Mouse (Mus musculus) heart, postnatal 0 days (tissue): ENCODE measurements around the gene Kcnmb4. TPM values are rescaled to one million over a fixed set of nuclear protein-coding genes. Genes with fewer than 3 reads are reported as not detected.
A peak's percentile ranks its signal among the peaks of the same experiment; 100 is the strongest.

Experiments used
- ATAC-seq: fragments of 200-750 bp; cut with Nextera tagmentation; 2 replicates; pipeline ENCODE4 v1.8.0; 2017; ENCODE audit warnings: low read depth, moderate number of reproducible peaks, moderate library complexity; ENCODE audit not compliant: insufficient read depth
- DNase-seq: peaks from one replicate; pipeline ENCODE4 v3.0.0-alpha.2; 2016; ENCODE audit warnings: low spot score
- H3K27ac ChIP-seq: fragments of 300-500 bp; sonication (generic); 2 replicates; pipeline ENCODE4 v1.5.1; 2014; ENCODE audit warnings: low read depth, mild to moderate bottlenecking
- H3K27me3 ChIP-seq: fragments of 300-500 bp; sonication (generic); 2 replicates; pipeline ENCODE4 v1.6.1; 2014; ENCODE audit warnings: low read length, mixed read lengths; ENCODE audit not compliant: control insufficient read depth, insufficient read depth
- H3K36me3 ChIP-seq: fragments of 300-500 bp; sonication (generic); replicated peaks from 2 replicates; pipeline ENCODE4 v1.6.1; 2014; ENCODE audit warnings: low read length, mixed read lengths; ENCODE audit not compliant: control insufficient read depth, insufficient read depth
- H3K4me1 ChIP-seq: fragments of 300-500 bp; sonication (generic); 2 replicates; pipeline ENCODE4 v1.6.1; 2014; ENCODE audit warnings: antibody characterized with exemption; ENCODE audit not compliant: control insufficient read depth, insufficient read depth
- H3K4me2 ChIP-seq: fragments of 300-500 bp; sonication (generic); 2 replicates; pipeline ENCODE4 v1.6.1; 2014; ENCODE audit warnings: low read depth, mild to moderate bottlenecking, low read length, moderate library complexity
- H3K4me3 ChIP-seq: fragments of 300-500 bp; sonication (generic); 2 replicates; pipeline ENCODE4 v1.5.1; 2014; ENCODE audit warnings: low read depth, low read length
- H3K9ac ChIP-seq: fragments of 300-500 bp; sonication (generic); replicated peaks from 2 replicates; pipeline ENCODE4 v1.6.1; 2014; ENCODE audit warnings: low read depth, low read length, mixed read lengths
- H3K9me3 ChIP-seq: fragments of 300-500 bp; sonication (generic); replicated peaks from 2 replicates; pipeline ENCODE4 v1.6.1; 2016; ENCODE audit warnings: low read length; ENCODE audit not compliant: control insufficient read depth
- CTCF ChIP-seq: IDR thresholded peaks from 2 replicates; pipeline ENCODE4 v1.5.1; 2016; ENCODE audit warnings: antibody characterized with exemption, control low read depth, low read depth
- EP300 ChIP-seq: IDR thresholded peaks from 2 replicates; pipeline ENCODE4 v1.6.1; 2016; ENCODE audit warnings: antibody characterized with exemption, low read depth
- WGBS: fragments of 180-500 bp; shearing (Covaris S2); extraction: QIAGEN DNeasy Blood & Tissue Kit; methylation state at CpG from one replicate; pipeline ENCODE4 v1.1.7; 2014; 5-methylcytosine and 5-hydroxymethylcytosine counted together
- polyA plus RNA-seq: library from polyadenylated mRNA; unstranded; fragments of >200 nt; fragmentation: Nextera tagmentation; extraction: Ambion mirVana; gene quantifications from 2 replicates; pipeline ENCODE4 v1.2.1, GENCODE M21; 2015
- total RNA-seq: library from RNA; depleted of rRNA; stranded (reverse); fragments of >200 nt; gene quantifications from 2 replicates; pipeline ENCODE4 v1.2.3, GENCODE M21; 2014; ENCODE audit warnings: low replicate concordance

Gene Kcnmb4
- total and polyA plus RNA-seq, 2 experiments from 2014 or later: 1.00 to 14.5 TPM

DNA sequence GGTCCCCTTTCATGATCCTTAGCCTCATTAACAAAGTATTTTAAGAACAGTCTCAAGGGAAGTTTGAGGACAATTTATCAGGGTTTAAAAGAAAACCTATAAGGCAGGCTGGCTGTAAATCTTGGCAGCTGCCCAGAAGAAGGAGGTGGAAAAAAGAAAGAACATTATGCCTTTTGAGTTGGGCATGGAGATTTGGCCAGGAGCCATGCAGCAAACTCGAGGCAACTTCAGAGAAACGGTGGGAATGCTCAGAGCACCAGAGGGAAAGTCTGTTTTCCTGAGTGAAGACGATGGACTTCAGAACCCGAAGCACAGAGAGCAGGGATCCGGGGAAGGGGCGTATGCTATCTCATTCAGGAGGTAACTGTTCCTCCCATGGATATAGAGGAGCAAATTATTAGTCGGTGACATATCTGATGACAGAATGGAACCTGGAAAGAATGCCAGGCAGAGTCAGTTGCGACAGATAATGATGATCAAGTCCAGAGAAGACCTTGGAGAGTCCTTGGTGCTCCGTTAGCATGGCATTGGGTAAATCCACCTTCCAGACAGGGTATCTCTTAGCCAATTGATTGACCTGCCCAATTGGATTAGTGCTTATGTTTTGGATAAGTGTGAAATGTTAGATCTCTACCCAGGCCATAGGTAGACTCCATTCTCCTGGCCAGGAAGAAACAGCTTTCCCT, 79.7 kb downstream of the Kcnmb4 start:
- Histone ChIP-seq H3K4me1 (peaks cover 9% of the 10 kb centered on the region), H3K4me3 (no peak overlapping the region), H3K36me3 (no peaks in the 10 kb centered on the region), H3K9me3 (no peaks in the 10 kb centered on the region), H3K9ac (no peak overlapping the region), H3K27ac (no peak overlapping the region), H3K27me3 (no peaks in the 10 kb centered on the region), H3K4me2 (no peak overlapping the region)
- ATAC-seq (0 out of 2 replicates have a peak, but pooled peaks have one; percentile 30), DNase-seq (no peak)
- WGBS: 38% methylated on average over 9 of the region's 9 CpGs
- TF ChIP-seq CTCF (no peak), EP300 (no peak)

DNA sequence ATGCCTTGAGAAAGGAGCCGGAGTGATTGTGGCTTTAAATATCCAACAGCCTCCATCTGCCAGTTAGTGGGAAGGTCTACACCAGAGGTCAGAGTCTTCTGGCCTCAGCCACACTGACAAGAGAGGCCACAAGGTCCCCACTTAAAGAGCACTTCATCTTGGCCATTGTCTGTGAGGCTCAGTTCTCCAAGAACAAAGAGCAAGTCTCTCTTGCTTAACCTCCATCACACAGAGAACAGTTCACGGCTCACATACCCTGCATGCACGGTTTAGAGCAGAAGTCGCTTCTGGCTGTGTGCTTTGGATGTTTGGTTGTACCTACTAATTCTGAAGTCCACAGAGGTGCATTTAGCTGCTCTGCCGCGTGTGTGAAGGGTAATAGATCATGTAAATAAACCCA, 84.8 kb downstream of the Kcnmb4 start:
- Histone ChIP-seq H3K27me3 (no peaks in the 10 kb centered on the region), H3K4me2 (no peak overlapping the region), H3K4me1 (peaks cover 7% of the 10 kb centered on the region), H3K36me3 (no peaks in the 10 kb centered on the region), H3K27ac (no peak overlapping the region), H3K4me3 (no peak overlapping the region), H3K9ac (no peak overlapping the region), H3K9me3 (no peaks in the 10 kb centered on the region)
- no peak for TF ChIP-seq EP300
- WGBS: 67% methylated on average over 6 of the region's 6 CpGs
- DNase-seq: no peak
- no peak for ATAC-seq

- Histone ChIP-seq H3K9ac (no peak overlapping the region), H3K4me3 (no peak overlapping the region), H3K27ac (no peak overlapping the region), H3K36me3 (peaks cover 10% of the 10 kb centered on the region; the same call in 1 of the 2 replicates), H3K4me2 (no peak overlapping the region), H3K9me3 (no peaks in the 10 kb centered on the region), H3K27me3 (no peaks in the 10 kb centered on the region), H3K4me1 (peaks cover 6% of the 10 kb centered on the region; the same call in 1 of the 2 replicates)
- no peak for TF ChIP-seq CTCF
- no peak for TF ChIP-seq EP300
- ATAC-seq (no peak), DNase-seq (no peak)
- 34% methylated on average over 7 of the region's 7 CpGs for WGBS
Observed at GRCm38 (mm10) chr10:116386391-116386885, 87.2 kb downstream of the Kcnmb4 start.

DNA sequence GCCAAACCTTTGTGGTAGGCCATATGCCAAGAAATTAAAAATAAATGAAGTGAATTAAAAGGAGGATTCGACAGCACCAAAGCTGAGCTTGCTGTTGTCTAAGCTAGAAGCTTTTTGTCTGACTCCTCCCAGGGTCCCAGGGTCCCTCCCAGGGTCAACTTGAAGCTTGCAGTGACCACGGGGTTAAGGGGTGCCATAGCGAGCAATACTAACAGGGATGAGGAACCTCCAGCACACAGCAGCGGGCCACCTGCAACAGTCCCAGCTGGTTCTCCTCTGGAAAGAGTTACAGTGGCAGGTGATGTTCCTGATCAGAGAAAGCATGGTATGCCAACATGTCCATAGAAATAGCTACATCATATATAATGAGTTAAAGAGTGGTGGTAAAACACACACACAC, 89.3 kb downstream of the Kcnmb4 start:
- Histone ChIP-seq H3K4me1 (peaks cover 6% of the 10 kb centered on the region; the same call in 1 of the 2 replicates), H3K36me3 (peaks cover 11% of the 10 kb centered on the region; the same call in 1 of the 2 replicates), H3K4me2 (no peak overlapping the region), H3K9ac (no peak overlapping the region), H3K9me3 (no peaks in the 10 kb centered on the region), H3K27ac (no peak overlapping the region), H3K4me3 (no peak overlapping the region), H3K27me3 (no peaks in the 10 kb centered on the region)
- 83% methylated on average over 4 of the region's 4 CpGs for WGBS
- ATAC-seq (no peak), DNase-seq (no peak)
- TF ChIP-seq CTCF: no peak
- no peak for TF ChIP-seq EP300

GRCm38 (mm10) chr10:116382826-116383685, 90.6 kb downstream of the Kcnmb4 start:
- TF ChIP-seq CTCF: no peak
- no peak for TF ChIP-seq EP300
- peaks cover 6% of the 10 kb centered on the region; the same call in 1 of the 2 replicates for H3K4me1 ChIP-seq
- ATAC-seq (no peak), DNase-seq (no peak)
- no peak overlapping the region for H3K9ac ChIP-seq
- no peak overlapping the region for H3K27ac ChIP-seq
- no peak overlapping the region for H3K4me2 ChIP-seq
- no peaks in the 10 kb centered on the region for H3K27me3 ChIP-seq
- 93% methylated on average over 13 of the region's 13 CpGs for WGBS
- H3K36me3 ChIP-seq: peaks cover 11% of the 10 kb centered on the region; the same call in 1 of the 2 replicates
- H3K9me3 ChIP-seq: no peaks in the 10 kb centered on the region
- H3K4me3 ChIP-seq: no peak overlapping the region
